Mouse (Mus musculus) forebrain, embryonic 12.5 days (tissue): Measurements from ENCODE around the gene Mta2. TPM values are rescaled to one million over a fixed set of nuclear protein-coding genes. Genes with fewer than 3 reads are reported as not detected.
A peak's percentile ranks its signal among the peaks of the same experiment; 100 is the strongest.

Experiments
- ATAC-seq: fragments of 200-750 bp; cut with Nextera tagmentation; 2 replicates; pipeline ENCODE4 v1.8.0; 2017; ENCODE audit warnings: moderate TSS enrichment; ENCODE audit not compliant: low FRiP score
- H3K27ac ChIP-seq: fragments of 300-500 bp; sonication (generic); 2 replicates; pipeline ENCODE4 v1.5.1; 2016; ENCODE audit warnings: mild to moderate bottlenecking
- H3K27me3 ChIP-seq: fragments of 300-500 bp; sonication (generic); 2 replicates; pipeline ENCODE4 v1.6.1; 2016; ENCODE audit warnings: mild to moderate bottlenecking
- H3K36me3 ChIP-seq: fragments of 300-500 bp; sonication (generic); replicated peaks from 2 replicates; pipeline ENCODE4 v1.6.1; 2016; ENCODE audit warnings: mild to moderate bottlenecking
- H3K4me1 ChIP-seq: fragments of 300-500 bp; sonication (generic); 2 replicates; pipeline ENCODE4 v1.6.1; 2016
- H3K4me2 ChIP-seq: fragments of 300-500 bp; sonication (generic); 2 replicates; pipeline ENCODE4 v1.6.1; 2016; ENCODE audit warnings: mild to moderate bottlenecking, moderate library complexity
- H3K4me3 ChIP-seq: fragments of 300-500 bp; sonication (generic); replicated peaks from 2 replicates; pipeline ENCODE4 v1.5.1; 2016; ENCODE audit warnings: mild to moderate bottlenecking
- H3K9ac ChIP-seq: fragments of 300-500 bp; sonication (generic); 2 replicates; pipeline ENCODE4 v1.6.1; 2016; ENCODE audit warnings: mild to moderate bottlenecking
- H3K9me3 ChIP-seq: fragments of 300-500 bp; sonication (generic); 2 replicates; pipeline ENCODE4 v1.6.1; 2016
- WGBS: fragments of 180-500 bp; shearing (Covaris S2); methylation state at CpG from one replicate; pipeline ENCODE4 v1.1.7; 2016; 5-methylcytosine and 5-hydroxymethylcytosine counted together
- polyA plus RNA-seq: library from polyadenylated mRNA; unstranded; fragments of >200 nt; fragmentation: Nextera tagmentation; extraction: Ambion mirVana; gene quantifications from 2 replicates; pipeline ENCODE4 v1.2.1, GENCODE M21; 2016

Gene Mta2
- polyA plus RNA-seq, 1 experiment from 2014 or later, result 193 TPM

DNA sequence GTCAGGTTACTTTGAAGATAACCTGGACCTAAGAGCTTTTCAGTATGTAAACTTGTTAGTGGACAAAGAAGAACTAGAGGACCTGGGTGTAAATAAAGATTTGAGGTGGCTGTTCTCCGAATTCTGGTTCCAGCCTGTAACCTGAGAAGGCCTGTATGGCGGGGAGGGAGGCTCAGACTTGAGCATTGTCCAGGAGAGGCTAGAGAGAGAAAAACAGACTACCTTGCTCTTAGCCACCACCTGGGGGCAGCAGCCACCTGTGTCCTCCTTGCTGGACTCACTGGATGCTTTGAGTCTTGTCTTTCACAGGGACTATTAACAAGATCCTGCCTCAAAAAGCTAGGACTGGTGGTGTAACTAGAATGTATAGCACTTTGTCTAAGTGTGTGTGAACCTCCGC, 34.9 kb downstream of the Mta2 start:
- Histone ChIP-seq H3K27me3 (no peaks in the 10 kb centered on the region), H3K36me3 (peaks cover 94% of the 10 kb centered on the region), H3K9me3 (no peaks in the 10 kb centered on the region), H3K4me2 (no peak overlapping the region), H3K9ac (no peak overlapping the region), H3K4me3 (no peak overlapping the region), H3K27ac (no peak overlapping the region), H3K4me1 (no peaks in the 10 kb centered on the region; the same call in 1 of the 2 replicates)
- WGBS, result 53% methylated on average over 3 of the region's 3 CpGs
- peak; percentile 79 for ATAC-seq

DNA sequence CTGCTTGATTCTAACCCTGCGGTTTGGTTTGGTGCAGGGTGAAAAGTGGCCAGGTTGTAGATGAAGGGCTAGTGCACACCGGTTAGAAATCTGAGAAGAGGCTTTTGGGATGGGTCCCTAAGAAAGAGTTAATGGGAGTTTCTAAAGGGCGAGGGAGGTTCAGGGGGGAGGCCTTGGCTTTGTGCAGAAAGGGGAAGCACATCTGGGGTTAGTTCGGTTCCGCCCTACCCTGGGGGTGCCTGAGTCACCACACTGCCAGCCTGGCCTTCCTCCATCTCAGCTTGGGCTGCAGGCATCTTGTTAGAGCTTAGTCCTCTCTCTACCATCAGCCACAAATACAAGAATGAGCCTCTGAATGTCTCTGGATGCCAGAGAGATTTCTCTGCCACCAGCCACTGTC, 39.1 kb downstream of the Mta2 start:
- H3K4me1 ChIP-seq, result peaks cover 31% of the 10 kb centered on the region
- no peak for ATAC-seq
- H3K36me3 ChIP-seq, result peaks cover 55% of the 10 kb centered on the region
- no peaks in the 10 kb centered on the region for H3K9me3 ChIP-seq
- no peak overlapping the region for H3K4me3 ChIP-seq
- no peak overlapping the region for H3K27ac ChIP-seq
- H3K27me3 ChIP-seq, result no peaks in the 10 kb centered on the region
- H3K9ac ChIP-seq, result no peak overlapping the region
- H3K4me2 ChIP-seq, result no peak overlapping the region
- 47% methylated on average over 5 of the region's 5 CpGs for WGBS

DNA sequence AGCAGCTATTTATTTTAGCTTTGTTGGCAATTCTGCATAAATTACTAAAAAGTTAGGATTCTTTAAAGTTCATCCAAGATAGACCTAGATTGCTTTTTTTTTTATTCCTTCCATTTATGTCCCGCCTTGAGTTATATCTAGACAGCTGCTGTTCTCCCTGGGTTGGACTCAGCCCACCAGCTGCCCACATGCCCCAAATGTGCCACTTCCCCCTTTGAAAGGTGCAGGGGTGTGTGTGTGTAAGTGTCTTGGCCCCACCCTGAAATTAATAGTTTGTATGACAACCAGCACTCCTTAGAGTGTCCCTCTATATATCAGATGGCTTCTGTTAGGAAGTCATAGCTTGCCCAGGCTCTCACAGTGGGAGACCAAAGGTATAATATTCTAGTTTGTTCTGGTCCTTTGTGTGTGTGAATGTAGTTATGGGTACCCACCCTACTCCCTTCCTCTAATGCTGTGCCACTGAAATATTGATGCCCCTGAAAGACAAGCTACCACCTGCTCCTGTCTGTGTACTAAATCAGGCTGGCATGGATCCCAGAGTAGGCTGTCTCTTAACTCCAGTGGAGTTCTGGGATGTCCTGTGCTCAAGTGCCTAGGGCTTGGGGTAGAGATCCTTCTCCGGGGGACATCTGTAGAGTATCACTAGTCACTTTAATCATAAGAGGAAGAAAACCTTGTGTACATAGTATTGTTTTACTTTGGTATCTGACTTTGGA, 39.9 kb downstream of the Mta2 start:
- ATAC-seq, result no peak
- H3K36me3 ChIP-seq, result peaks cover 47% of the 10 kb centered on the region
- no peaks in the 10 kb centered on the region for H3K27me3 ChIP-seq
- H3K27ac ChIP-seq, result no peak overlapping the region
- no peak overlapping the region for H3K4me2 ChIP-seq
- no peak overlapping the region for H3K4me3 ChIP-seq
- H3K9me3 ChIP-seq, result no peaks in the 10 kb centered on the region
- H3K9ac ChIP-seq, result no peak overlapping the region
- 81% methylated on average over 2 of the region's 2 CpGs for WGBS
- H3K4me1 ChIP-seq, result peaks cover 34% of the 10 kb centered on the region

DNA sequence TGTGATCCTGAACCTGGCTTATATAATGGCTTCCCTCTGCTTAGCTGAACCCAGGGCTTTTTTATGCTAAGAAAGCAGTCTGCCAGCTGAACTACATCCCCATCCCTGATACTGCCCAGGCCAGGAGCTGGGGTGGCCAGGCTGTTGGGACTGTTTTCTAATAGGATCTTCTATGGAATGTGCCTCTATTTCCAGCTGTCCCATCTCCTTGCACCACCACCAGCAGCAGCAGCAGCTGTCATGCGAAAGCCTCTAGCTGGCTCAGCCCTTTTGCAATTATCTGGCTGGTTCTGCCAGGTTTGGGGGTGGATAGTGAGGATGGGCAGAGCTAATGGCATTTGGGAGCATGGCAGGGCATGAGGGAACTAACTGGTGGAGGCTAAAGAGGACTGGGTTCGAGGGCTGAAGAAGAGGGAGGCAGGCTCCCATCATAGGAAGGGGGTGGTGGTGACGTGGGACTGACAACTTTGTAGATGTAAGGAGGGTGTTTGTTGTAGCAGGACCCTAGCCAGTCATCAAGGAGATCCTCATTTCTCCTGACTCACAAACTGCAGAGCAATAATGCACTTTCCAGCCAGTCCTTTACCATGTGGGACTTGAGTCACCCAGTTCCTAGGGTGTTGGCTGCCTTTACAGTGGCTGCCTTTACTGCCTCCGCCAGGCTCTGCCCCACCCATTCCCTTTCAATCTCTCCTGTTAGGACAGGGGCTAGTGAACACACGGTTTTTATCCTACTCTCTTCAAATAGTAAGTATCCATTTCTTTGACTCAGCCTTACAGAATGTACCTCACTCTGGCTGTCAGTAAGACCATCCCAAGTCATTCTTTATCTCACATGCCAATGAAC, 40.9 kb downstream of the Mta2 start:
- 0 out of 2 replicates have a peak overlapping the region, but pooled peaks have one; percentile 34 for H3K9ac ChIP-seq
- H3K36me3 ChIP-seq, result peaks cover 38% of the 10 kb centered on the region
- no peaks in the 10 kb centered on the region for H3K9me3 ChIP-seq
- H3K4me1 ChIP-seq, result peaks cover 34% of the 10 kb centered on the region
- H3K27me3 ChIP-seq, result peaks cover 4% of the 10 kb centered on the region
- H3K4me3 ChIP-seq, result no peak overlapping the region
- ATAC-seq, result no peak
- 0 out of 2 replicates have a peak overlapping the region, but pooled peaks have one; percentile 1 for H3K27ac ChIP-seq
- H3K4me2 ChIP-seq, result no peak overlapping the region
- 53% methylated on average over 5 of the region's 5 CpGs for WGBS

DNA sequence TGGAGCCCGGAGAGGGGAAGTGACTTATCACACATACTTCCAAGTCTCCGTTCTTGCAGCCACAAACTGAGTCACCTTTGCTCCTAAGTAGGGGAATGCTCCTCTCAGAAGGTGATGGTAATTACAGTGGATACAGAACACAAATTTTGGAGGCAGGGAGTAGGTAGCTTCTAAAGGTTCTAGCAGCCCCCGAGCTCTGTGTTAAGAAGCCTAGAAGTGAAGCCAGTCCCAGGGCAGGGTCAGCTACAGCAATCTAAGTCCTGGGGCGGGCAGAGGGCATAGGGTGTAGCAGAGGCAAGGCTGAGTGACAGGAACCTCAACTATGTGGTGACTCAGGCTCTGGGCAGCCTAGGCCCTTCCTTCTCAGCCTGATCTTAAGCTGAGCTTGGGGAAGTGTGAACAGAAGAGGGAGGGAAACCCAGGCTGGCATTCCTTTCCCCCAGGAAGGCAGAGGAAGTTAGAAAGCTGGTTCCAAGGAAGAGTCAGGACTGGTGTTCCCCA, 41.5 kb downstream of the Mta2 start:
- Histone ChIP-seq H3K27me3 (peaks cover 11% of the 10 kb centered on the region), H3K36me3 (peaks cover 31% of the 10 kb centered on the region), H3K9ac (0 out of 2 replicates have a peak overlapping the region, but pooled peaks have one; percentile 34), H3K27ac (peak overlapping the region; percentile 76), H3K4me2 (no peak overlapping the region), H3K4me1 (peaks cover 40% of the 10 kb centered on the region), H3K9me3 (no peaks in the 10 kb centered on the region), H3K4me3 (no peak overlapping the region)
- no peak for ATAC-seq
- 56% methylated on average over 4 of the region's 4 CpGs for WGBS

GRCm38 (mm10) chr19:8984255-8984868, 42.7 kb downstream of the Mta2 start:
- H3K4me1 ChIP-seq, result peaks cover 51% of the 10 kb centered on the region
- 0 out of 2 replicates have a peak overlapping the region, but pooled peaks have one; percentile 34 for H3K9ac ChIP-seq
- WGBS, result 5% methylated on average over 7 of the region's 7 CpGs
- H3K36me3 ChIP-seq, result peaks cover 19% of the 10 kb centered on the region
- peak; percentile 86 for ATAC-seq
- peaks cover 23% of the 10 kb centered on the region for H3K27me3 ChIP-seq
- peak overlapping the region; percentile 6; the same call in 1 of the 2 replicates for H3K4me3 ChIP-seq
- H3K4me2 ChIP-seq, result peak overlapping the region; percentile 41
- no peaks in the 10 kb centered on the region for H3K9me3 ChIP-seq
- H3K27ac ChIP-seq, result peak overlapping the region; percentile 76

DNA sequence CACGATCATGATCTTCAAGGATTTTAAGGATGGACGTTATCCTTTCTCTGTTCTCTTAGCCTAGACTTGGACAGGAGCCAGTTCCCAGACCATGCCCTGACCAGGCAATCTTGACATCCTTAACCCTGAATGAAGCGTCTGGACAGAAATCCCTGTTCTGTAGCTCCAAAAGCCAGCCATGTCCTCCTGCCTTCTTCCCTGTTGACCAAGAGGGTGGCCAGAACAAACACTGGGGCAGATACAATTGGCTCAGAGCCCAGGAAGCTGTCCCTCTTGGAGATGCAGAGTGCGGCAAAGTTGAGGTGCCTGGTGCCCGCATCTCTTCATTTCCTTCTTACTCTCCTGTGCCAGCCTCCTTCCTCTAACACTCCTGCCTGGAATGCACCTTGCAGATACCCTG, 44.2 kb downstream of the Mta2 start:
- peaks cover 37% of the 10 kb centered on the region for H3K27me3 ChIP-seq
- no peak overlapping the region for H3K4me3 ChIP-seq
- H3K27ac ChIP-seq, result no peak overlapping the region
- H3K9ac ChIP-seq, result no peak overlapping the region
- H3K4me2 ChIP-seq, result no peak overlapping the region
- peaks cover 67% of the 10 kb centered on the region for H3K4me1 ChIP-seq
- H3K36me3 ChIP-seq, result peaks cover 5% of the 10 kb centered on the region
- H3K9me3 ChIP-seq, result no peaks in the 10 kb centered on the region
- ATAC-seq, result no peak
- 76% methylated on average over 5 of the region's 5 CpGs for WGBS

- Histone ChIP-seq H3K9ac (no peak overlapping the region; the same call in 1 of the 2 replicates), H3K4me3 (no peak overlapping the region), H3K4me1 (peaks cover 62% of the 10 kb centered on the region), H3K36me3 (no peaks in the 10 kb centered on the region), H3K4me2 (no peak overlapping the region), H3K27ac (0 out of 2 replicates have a peak overlapping the region, but pooled peaks have one; percentile 2), H3K9me3 (no peaks in the 10 kb centered on the region), H3K27me3 (peaks cover 42% of the 10 kb centered on the region)
- ATAC-seq, result no peak
- WGBS, result 50% methylated on average over 2 of the region's 2 CpGs
Measured at GRCm38 (mm10) chr19:8987816-8988215, 46.1 kb downstream of the Mta2 start.

DNA sequence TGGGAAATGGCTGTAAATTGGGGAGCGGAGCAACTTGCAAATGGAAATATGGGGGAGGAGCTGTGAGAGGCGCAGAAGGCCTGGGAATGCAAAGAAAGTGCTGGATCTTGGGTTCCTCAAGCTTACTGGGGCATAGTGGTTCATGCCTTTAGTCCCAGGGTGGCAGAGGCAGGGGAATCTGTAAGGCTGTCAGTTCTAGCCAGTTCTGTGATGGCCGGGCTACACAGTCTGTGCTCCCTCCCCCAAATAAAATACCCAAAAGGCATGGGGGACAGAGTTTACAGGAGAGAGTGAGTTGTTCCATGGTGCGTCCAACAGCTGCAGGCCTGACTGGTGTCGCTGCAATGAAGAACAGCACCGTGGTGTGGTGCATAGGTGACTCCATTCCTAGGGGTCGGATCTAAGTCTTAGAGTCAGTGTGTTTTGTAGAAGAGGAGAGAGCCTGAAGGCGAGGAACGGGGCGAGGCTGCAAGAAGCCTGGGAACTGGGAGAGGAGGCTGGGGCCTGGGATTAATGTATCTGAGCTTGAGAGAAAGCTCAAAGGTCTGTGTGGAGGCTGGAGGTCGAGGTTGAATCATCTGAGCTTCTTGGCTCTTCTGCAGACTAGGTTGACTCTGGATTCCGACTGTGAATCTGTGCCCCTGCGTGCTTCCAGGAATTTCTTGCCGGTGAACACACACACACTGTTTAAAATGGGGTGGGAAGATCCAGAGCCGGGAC, 46.8 kb downstream of the Mta2 start:
- H3K9me3 ChIP-seq, result no peaks in the 10 kb centered on the region
- no peak overlapping the region for H3K27ac ChIP-seq
- peaks cover 55% of the 10 kb centered on the region for H3K4me1 ChIP-seq
- no peak for ATAC-seq
- H3K9ac ChIP-seq, result peak overlapping the region; percentile 64
- H3K4me2 ChIP-seq, result peak overlapping the region; percentile 96
- no peaks in the 10 kb centered on the region for H3K36me3 ChIP-seq
- 12% methylated on average over 15 of the region's 15 CpGs for WGBS
- H3K27me3 ChIP-seq, result peaks cover 42% of the 10 kb centered on the region
- H3K4me3 ChIP-seq, result peak overlapping the region; percentile 55

- Histone ChIP-seq H3K36me3 (no peaks in the 10 kb centered on the region), H3K27ac (0 out of 2 replicates have a peak within 1 kb of the TSS, but pooled peaks have one; percentile 56), H3K4me2 (peak within 1 kb of the TSS; percentile 96), H3K27me3 (peaks cover 42% of the 10 kb centered on the region), H3K4me3 (peak within 1 kb of the TSS; percentile 55), H3K9ac (peak within 1 kb of the TSS; percentile 64), H3K9me3 (no peaks in the 10 kb centered on the region), H3K4me1 (peaks cover 49% of the 10 kb centered on the region)
- under 1% methylated on average over 42 of the region's 42 CpGs for whole genome bisulfite sequencing
- ATAC-seq, result peak; percentile 31
Measured at GRCm38 (mm10) chr19:8989066-8989566, 47.4 kb downstream of the Mta2 start, which contains the start of gene Ahnak. Gene Ahnak, plus strand, starts transcription at chr19:8989284.
